ENCODE assay signal across 14 mouse cellular contexts in the genomic region with DNA sequence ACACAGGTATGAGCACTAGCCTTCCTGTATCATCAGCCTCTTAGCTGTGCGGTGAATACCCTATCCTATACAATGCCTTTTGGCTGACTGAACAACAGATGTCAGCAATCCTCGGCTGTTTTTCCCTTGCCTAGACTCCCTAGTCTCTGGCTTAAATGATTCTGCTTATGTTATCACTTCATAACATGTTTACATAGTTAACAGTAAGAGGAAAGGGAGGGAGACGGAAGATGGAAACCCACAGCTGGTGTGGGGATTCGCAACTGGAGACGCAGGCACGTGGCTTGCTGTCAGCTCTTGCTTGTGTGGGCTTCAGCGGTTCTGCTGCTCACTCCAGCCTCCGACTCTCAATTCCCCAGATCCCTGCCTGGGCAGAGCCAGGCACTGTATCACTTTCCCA.
DNase-seq lines count a peak whose midpoint lies in the region; ATAC-seq and TF ChIP-seq lines count a peak whose summit lies in the region.
"Had no signal": no experiment of that assay in that cellular context is flagged by ENCODE, and none has a peak within 500 bp of the region (broad histone marks: within the 10 kb centered on the region; RNA-seq: fewer than 3 reads in every experiment).

No protein-coding gene starts in this region.

- H3K4me2 ChIP-seq in intestine, embryonic 14.5 days (ENCODE audit: low read length), result no peak overlapping the region
- H3K4me2 ChIP-seq in intestine, postnatal 0 days (replicated peaks; ENCODE audit: low read depth), result no peak overlapping the region
- no peak overlapping the region for H3K4me2 ChIP-seq in stomach, embryonic 15.5 days
- H3K4me2 ChIP-seq: liver, embryonic 15.5 days had no signal

- no peak for TF ChIP-seq CTCF in intestine, postnatal 0 days (IDR thresholded peaks at IDR 0.05; ENCODE audit: low read depth)
- no peak for TF ChIP-seq CTCF in layer of hippocampus, adult 2 months (conservative IDR thresholded peaks at IDR 0.05)

- H3K4me3 ChIP-seq in intestine, embryonic 14.5 days (ENCODE audit: low read depth, low read length), result no peak overlapping the region
- H3K4me3 ChIP-seq in intestine, postnatal 0 days (ENCODE audit: low read depth, low read length), result no peak overlapping the region
- H3K4me3 ChIP-seq in stomach, embryonic 15.5 days (replicated peaks), result no peak overlapping the region
- no peak overlapping the region for H3K4me3 ChIP-seq in layer of hippocampus, adult 2 months
- H3K4me3 ChIP-seq: liver, embryonic 15.5 days; myocyte had no signal

- H3K27ac ChIP-seq in intestine, embryonic 14.5 days (ENCODE audit: low read depth), result no peak overlapping the region
- no peak overlapping the region for H3K27ac ChIP-seq in intestine, postnatal 0 days (ENCODE audit: low read depth, low read length)
- no peak overlapping the region for H3K27ac ChIP-seq in stomach, embryonic 15.5 days
- H3K27ac ChIP-seq in layer of hippocampus, adult 2 months, result no peak overlapping the region
- H3K27ac ChIP-seq: liver, embryonic 15.5 days had no signal

- peaks cover 8% of the 10 kb centered on the region for H3K4me1 ChIP-seq in intestine, embryonic 14.5 days (replicated peaks; ENCODE audit: control insufficient read depth, insufficient read depth, low read length)
- no peaks in the 10 kb centered on the region for H3K4me1 ChIP-seq in intestine, postnatal 0 days (replicated peaks; ENCODE audit: control insufficient read depth, insufficient read depth, low read length)
- 0 out of 2 replicates have a peak, but pooled peaks cover 3% of the 10 kb centered on the region for H3K4me1 ChIP-seq in stomach, embryonic 15.5 days
- H3K4me1 ChIP-seq: liver, embryonic 15.5 days had no signal

- no peaks in the 10 kb centered on the region for H3K27me3 ChIP-seq in intestine, embryonic 14.5 days (replicated peaks; ENCODE audit: control insufficient read depth, insufficient read depth, low read length)
- no peaks in the 10 kb centered on the region for H3K27me3 ChIP-seq in intestine, postnatal 0 days (replicated peaks; ENCODE audit: control insufficient read depth, insufficient read depth, low read length)
- no peaks in the 10 kb centered on the region for H3K27me3 ChIP-seq in stomach, embryonic 15.5 days (replicated peaks)
- H3K27me3 ChIP-seq: liver, embryonic 15.5 days had no signal

- H3K9me3 ChIP-seq in intestine, embryonic 14.5 days (ENCODE audit: control insufficient read depth, low read length), result no peaks in the 10 kb centered on the region
- no peaks in the 10 kb centered on the region for H3K9me3 ChIP-seq in intestine, postnatal 0 days (ENCODE audit: control insufficient read depth)
- H3K9me3 ChIP-seq in stomach, embryonic 15.5 days, result no peaks in the 10 kb centered on the region
- H3K9me3 ChIP-seq: liver, embryonic 15.5 days had no signal

- intact Hi-C loops in heart, postnatal 14 days (cut with DNase I), result loop anchor here (2.0 kb wide), 1 partner anchor 13 kb away; no protein-coding TSS in a partner anchor

- peak; percentile 64 for ATAC-seq in intestine, embryonic 14.5 days (replicated peaks; ENCODE audit: low FRiP score, low TSS enrichment, low read depth)
- ATAC-seq in intestine, postnatal 0 days, result no peak
- peak; percentile 39; the same call in 1 of the 2 replicates for ATAC-seq in stomach, embryonic 15.5 days (ENCODE audit: insufficient read depth, low FRiP score, low read depth)

- no peaks in the 10 kb centered on the region for H3K36me3 ChIP-seq in intestine, embryonic 14.5 days (ENCODE audit: control insufficient read depth, insufficient read depth, low read length)
- H3K36me3 ChIP-seq in intestine, postnatal 0 days (ENCODE audit: control insufficient read depth, insufficient read depth), result no peaks in the 10 kb centered on the region
- no peaks in the 10 kb centered on the region for H3K36me3 ChIP-seq in stomach, embryonic 15.5 days
- H3K36me3 ChIP-seq: G1E; liver, embryonic 15.5 days had no signal

- H3K9ac ChIP-seq in intestine, embryonic 14.5 days (ENCODE audit: low read length), result no peak overlapping the region
- H3K9ac ChIP-seq in intestine, postnatal 0 days (ENCODE audit: low read depth, low read length), result no peak overlapping the region
- no peak overlapping the region for H3K9ac ChIP-seq in stomach, embryonic 15.5 days
- H3K9ac ChIP-seq: liver, embryonic 15.5 days had no signal

- WGBS in intestine, embryonic 14.5 days, result 39% methylated on average over 8 of the region's 8 CpGs
- WGBS in intestine, postnatal 0 days, result 41% methylated on average over 8 of the region's 8 CpGs
- 30% methylated on average over 8 of the region's 8 CpGs for WGBS in stomach, embryonic 15.5 days

- DNase-seq in intestine, embryonic 14.5 days (ENCODE audit: low spot score), result no peak
- DNase-seq in right cerebral cortex, postnatal 10 days (ENCODE audit: low spot score in 2 of 2), result peak; percentile 22 to 34
- no peak for DNase-seq in right cerebral cortex, adult 18-20 months
- DNase-seq in heart, postnatal 14 days, result peak; percentile 7 to 10
- DNase-seq in adrenal gland, adult 18-20 months (ENCODE audit: low spot score in 2 of 2), result no peak
- no peak for DNase-seq in layer of hippocampus, adult 2 months (ENCODE audit: low spot score in 2 of 2)
- DNase-seq: adrenal gland, adult 2 months; cerebellum, adult 9-11 months; layer of hippocampus, adult 9-11 months had no signal

Comparison
In these comparisons a context has a peak if more than half of its experiments do, and no peak if none do; other contexts are left out.
1. DNase-seq: peak in right cerebral cortex, postnatal 10 days (2 of 2) and heart, postnatal 14 days (2 of 2); none in intestine, embryonic 14.5 days (single experiment), right cerebral cortex, adult 18-20 months (single experiment), adrenal gland, adult 18-20 months (0 of 2) and layer of hippocampus, adult 2 months (0 of 2).